Mouse (Mus musculus): ENCODE data around the gene Serpinb6a.

Serpinb6a gene

GRCm38 (mm10) chr13:34002058-34003006 is at the start of gene Serpinb6a, which contains the start of gene Ripk1:
Serpinb6a (minus strand) TSS chr13:34002794.
Ripk1 (plus strand) TSS chr13:34002363.
- DNase-seq, result peak; percentile 93

- DNase-seq, result no peak
These were observed 49.1 kb upstream of the Serpinb6a start for GRCm38 (mm10) chr13:34051692-34052091.

GRCm38 (mm10) chr13:34050479-34050878 is 47.9 kb upstream of the Serpinb6a start:
- DNase-seq, result peak; percentile 87

GRCm38 (mm10) chr13:34047526-34047925 is 44.9 kb upstream of the Serpinb6a start:
- no peak for DNase-seq

GRCm38 (mm10) chr13:34046421-34047012 is 43.9 kb upstream of the Serpinb6a start:
- DNase-seq, result peak; percentile 83

GRCm38 (mm10) chr13:34045511-34046249 is 43.1 kb upstream of the Serpinb6a start:
- DNase-seq, result no peak

GRCm38 (mm10) chr13:34043716-34044393 is 41.3 kb upstream of the Serpinb6a start:
- no peak for DNase-seq

- no peak for DNase-seq
These were observed 37.5 kb upstream of the Serpinb6a start for GRCm38 (mm10) chr13:34040091-34040490.

GRCm38 (mm10) chr13:34038901-34039341 is 36.3 kb upstream of the Serpinb6a start:
- no peak for DNase-seq

- no peak for DNase-seq
These were observed 35.5 kb upstream of the Serpinb6a start for GRCm38 (mm10) chr13:34038056-34038432.

GRCm38 (mm10) chr13:34037172-34038055 is 34.8 kb upstream of the Serpinb6a start, which contains the start of gene Bphl:
Bphl (plus strand) TSS chr13:34037597.
- peak; percentile 96 for DNase-seq

GRCm38 (mm10) chr13:34036726-34037125 is 34.1 kb upstream of the Serpinb6a start:
- DNase-seq, result no peak

GRCm38 (mm10) chr13:34035424-34035823 is 32.8 kb upstream of the Serpinb6a start:
- DNase-seq, result no peak

- no peak for DNase-seq
These were observed 29.4 kb upstream of the Serpinb6a start for GRCm38 (mm10) chr13:34032041-34032440.

GRCm38 (mm10) chr13:34021998-34022397 is 19.4 kb upstream of the Serpinb6a start:
- no peak for DNase-seq

- no peak for DNase-seq
These were observed 15.9 kb upstream of the Serpinb6a start for GRCm38 (mm10) chr13:34018521-34018920.

- no peak for DNase-seq
These were observed 14.5 kb upstream of the Serpinb6a start for GRCm38 (mm10) chr13:34016927-34017569.

GRCm38 (mm10) chr13:34007234-34007633 is 4.6 kb upstream of the Serpinb6a start:
- no peak for DNase-seq

GRCm38 (mm10) chr13:34003058-34003457 is 464 bp upstream of the Serpinb6a start:
- DNase-seq, result no peak

- DNase-seq, result peak; percentile 63
These were observed 7.4 kb downstream of the Serpinb6a start for GRCm38 (mm10) chr13:33995197-33995596.

- DNase-seq, result no peak
These were observed 13.0 kb downstream of the Serpinb6a start for GRCm38 (mm10) chr13:33989625-33990024.

All from right cerebral cortex, adult 18-20 months (tissue).